Mouse (Mus musculus) forebrain, embryonic 14.5 days (tissue): ENCODE results near the gene Borcs8. TPM values are rescaled to one million over a fixed set of nuclear protein-coding genes. Genes with fewer than 3 reads are reported as not detected.

Source experiments
- ATAC-seq: fragments of 200-750 bp; cut with Nextera tagmentation; 2 replicates; pipeline ENCODE4 v1.8.0; 2017; ENCODE audit warnings: mild to moderate bottlenecking, moderate library complexity
- DNase-seq: peaks from one replicate; pipeline ENCODE4 v3.0.0-alpha.2; 2015; ENCODE audit warnings: low spot score
- H3K27ac ChIP-seq: fragments of 300-500 bp; sonication (generic); 2 replicates; pipeline ENCODE4 v1.5.1; 2014; ENCODE audit warnings: low read depth, mild to moderate bottlenecking, control low read depth, low read length, moderate library complexity
- H3K27me3 ChIP-seq: fragments of 300-500 bp; sonication (generic); replicated peaks from 2 replicates; pipeline ENCODE4 v1.6.1; 2014; ENCODE audit warnings: low read length, control low read depth, mixed read lengths; ENCODE audit not compliant: control insufficient read depth, insufficient read depth
- H3K36me3 ChIP-seq: fragments of 300-500 bp; sonication (generic); 2 replicates; pipeline ENCODE4 v1.6.1; 2014; ENCODE audit warnings: low read length, control low read depth; ENCODE audit not compliant: control insufficient read depth, insufficient read depth
- H3K4me1 ChIP-seq: fragments of 300-500 bp; sonication (generic); 2 replicates; pipeline ENCODE4 v1.6.1; 2014; ENCODE audit warnings: antibody characterized with exemption, low read length, control low read depth; ENCODE audit not compliant: control insufficient read depth, insufficient read depth
- H3K4me2 ChIP-seq: fragments of 300-500 bp; sonication (generic); 2 replicates; pipeline ENCODE4 v1.6.1; 2014; ENCODE audit warnings: mild to moderate bottlenecking, control low read depth, low read length
- H3K4me3 ChIP-seq: fragments of 300-500 bp; sonication (generic); 2 replicates; pipeline ENCODE4 v1.5.1; 2014; ENCODE audit warnings: low read depth, low read length, control low read depth
- H3K9ac ChIP-seq: fragments of 300-500 bp; sonication (generic); 2 replicates; pipeline ENCODE4 v1.6.1; 2014; ENCODE audit warnings: mild to moderate bottlenecking, low read length, control low read depth, moderate library complexity
- H3K9me3 ChIP-seq: fragments of 300-500 bp; sonication (generic); replicated peaks from 2 replicates; pipeline ENCODE4 v1.6.1; 2016; ENCODE audit warnings: low read length, control low read depth, mixed read lengths; ENCODE audit not compliant: control insufficient read depth
- WGBS: fragments of 180-500 bp; shearing (Covaris S2); extraction: QIAGEN DNeasy Blood & Tissue Kit; methylation state at CpG from one replicate; pipeline ENCODE4 v1.1.7; 2014; 5-methylcytosine and 5-hydroxymethylcytosine counted together
- microRNA-seq: library from miRNA; unstranded; fragments of <30 nt; microRNA quantifications from one replicate; pipeline ENCODE4, GENCODE M21; 2016
- polyA plus RNA-seq: library from polyadenylated mRNA; unstranded; fragments of >200 nt; fragmentation: Nextera tagmentation; extraction: Ambion mirVana; gene quantifications from 2 replicates; pipeline ENCODE4 v1.2.1, GENCODE M21; 2014

Gene Borcs8
- polyA plus RNA-seq, 1 experiment from 2014 or later = 76.7 TPM

GRCm38 (mm10) chr8:70181212-70181902 is 42.1 kb downstream of the Borcs8 start:
- H3K4me3 ChIP-seq = no peak overlapping the region
- peaks cover 40% of the 10 kb centered on the region for H3K36me3 ChIP-seq
- 91% methylated on average over 16 of the region's 16 CpGs for WGBS
- H3K27ac ChIP-seq = no peak overlapping the region
- H3K4me1 ChIP-seq = no peaks in the 10 kb centered on the region
- DNase-seq (no peak), ATAC-seq (no peak)
- no peaks in the 10 kb centered on the region for H3K27me3 ChIP-seq
- no peak overlapping the region; the same call in 1 of the 2 replicates for H3K9ac ChIP-seq
- no peak overlapping the region for H3K4me2 ChIP-seq
- no peaks in the 10 kb centered on the region for H3K9me3 ChIP-seq

- H3K9me3 ChIP-seq = no peaks in the 10 kb centered on the region
- H3K4me2 ChIP-seq = no peak overlapping the region
- DNase-seq (no peak), ATAC-seq (no peak)
- H3K27ac ChIP-seq = no peak overlapping the region
- 85% methylated on average over 2 of the region's 2 CpGs for WGBS
- no peak overlapping the region for H3K9ac ChIP-seq
- no peaks in the 10 kb centered on the region for H3K4me1 ChIP-seq
- H3K36me3 ChIP-seq = peaks cover 38% of the 10 kb centered on the region
- no peaks in the 10 kb centered on the region for H3K27me3 ChIP-seq
- no peak overlapping the region for H3K4me3 ChIP-seq
Measured at GRCm38 (mm10) chr8:70181903-70182252, 42.6 kb downstream of the Borcs8 start.

GRCm38 (mm10) chr8:70183194-70183593 is 43.9 kb downstream of the Borcs8 start:
- no peak for ATAC-seq
- WGBS = 91% methylated on average over 4 of the region's 4 CpGs
- Histone ChIP-seq H3K27me3 (no peaks in the 10 kb centered on the region), H3K9ac (no peak overlapping the region), H3K27ac (no peak overlapping the region), H3K4me2 (no peak overlapping the region), H3K4me1 (no peaks in the 10 kb centered on the region), H3K36me3 (peaks cover 27% of the 10 kb centered on the region), H3K4me3 (no peak overlapping the region), H3K9me3 (no peaks in the 10 kb centered on the region)
- DNase-seq = no peak

- Histone ChIP-seq H3K27me3 (no peaks in the 10 kb centered on the region), H3K36me3 (no peaks in the 10 kb centered on the region), H3K4me2 (no peak overlapping the region), H3K27ac (no peak overlapping the region), H3K4me1 (no peaks in the 10 kb centered on the region), H3K9ac (no peak overlapping the region), H3K4me3 (no peak overlapping the region), H3K9me3 (no peaks in the 10 kb centered on the region)
- no peak for DNase-seq
- ATAC-seq = no peak
- WGBS = 68% methylated on average over 7 of the region's 7 CpGs
Measured at GRCm38 (mm10) chr8:70188707-70189106, 49.4 kb downstream of the Borcs8 start.

- ATAC-seq (no peak), DNase-seq (no peak)
- Histone ChIP-seq H3K36me3 (no peaks in the 10 kb centered on the region), H3K4me2 (no peak overlapping the region), H3K9ac (no peak overlapping the region), H3K27ac (no peak overlapping the region), H3K27me3 (no peaks in the 10 kb centered on the region), H3K4me3 (no peak overlapping the region), H3K4me1 (no peaks in the 10 kb centered on the region), H3K9me3 (no peaks in the 10 kb centered on the region)
- WGBS = 75% methylated on average over 5 of the region's 5 CpGs
Measured at GRCm38 (mm10) chr8:70193238-70193637, 53.9 kb downstream of the Borcs8 start.

GRCm38 (mm10) chr8:70194191-70194590 is 54.9 kb downstream of the Borcs8 start:
- H3K27me3 ChIP-seq = no peaks in the 10 kb centered on the region
- no peak overlapping the region for H3K4me3 ChIP-seq
- H3K9ac ChIP-seq = no peak overlapping the region
- ATAC-seq (no peak), DNase-seq (no peak)
- no peak overlapping the region for H3K27ac ChIP-seq
- H3K4me1 ChIP-seq = no peaks in the 10 kb centered on the region
- WGBS = 91% methylated on average over 3 of the region's 3 CpGs
- no peak overlapping the region for H3K4me2 ChIP-seq
- H3K9me3 ChIP-seq = no peaks in the 10 kb centered on the region
- no peaks in the 10 kb centered on the region for H3K36me3 ChIP-seq

GRCm38 (mm10) chr8:70195762-70196161 is 56.5 kb downstream of the Borcs8 start:
- no peak overlapping the region for H3K27ac ChIP-seq
- no peak overlapping the region for H3K4me3 ChIP-seq
- WGBS = 73% methylated on average over 2 of the region's 2 CpGs
- H3K27me3 ChIP-seq = no peaks in the 10 kb centered on the region
- DNase-seq = no peak
- no peaks in the 10 kb centered on the region for H3K9me3 ChIP-seq
- H3K4me1 ChIP-seq = no peaks in the 10 kb centered on the region
- no peak overlapping the region for H3K4me2 ChIP-seq
- no peak overlapping the region for H3K9ac ChIP-seq
- no peak for ATAC-seq
- no peaks in the 10 kb centered on the region for H3K36me3 ChIP-seq

Small RNA genes lying within 50 kb of the gene (microRNA-seq; reads per million reads assigned to microRNA genes)
- 3.6 reads per million, percentile 20 among the genes with 10 or more reads in this experiment for gene Mir7066

Other genes starting within 250 kb of the Borcs8 start
- 2.5 and 3.1 TPM in 2 replicates for gene Tssk6, start 237.3 kb upstream of the Borcs8 start, polyA plus RNA-seq
- 180 and 216 TPM in 2 replicates for gene Ndufa13, start 236.9 kb upstream of the Borcs8 start, polyA plus RNA-seq
- gene Yjefn3, start 236.8 kb upstream of the Borcs8 start, polyA plus RNA-seq = 9.9 and 10.0 TPM in 2 replicates
- 28.8 and 30.5 TPM in 2 replicates for gene Gatad2a, start 143.1 kb upstream of the Borcs8 start, polyA plus RNA-seq
- gene Mau2, start 96.8 kb upstream of the Borcs8 start, polyA plus RNA-seq = 67.4 and 78.1 TPM in 2 replicates
- gene Sugp1, start 96.7 kb upstream of the Borcs8 start, polyA plus RNA-seq = 43.5 and 45.5 TPM in 2 replicates
- 0.11 and 0.73 TPM in 2 replicates for gene Tm6sf2, start 66.6 kb upstream of the Borcs8 start, polyA plus RNA-seq
- 0.19 and 0.28 TPM in 2 replicates for gene Hapln4, start 56.0 kb upstream of the Borcs8 start, polyA plus RNA-seq
- 75.4 and 94.1 TPM in 2 replicates for gene Ncan, start 18.6 kb upstream of the Borcs8 start, polyA plus RNA-seq
- 41.4 and 46.0 TPM in 2 replicates for gene Nr2c2ap, start 8.2 kb upstream of the Borcs8 start, polyA plus RNA-seq
- 8.7 and 9.2 TPM in 2 replicates for gene Rfxank, start 345 bp upstream of the Borcs8 start, polyA plus RNA-seq
- 0.30 and 0.77 TPM in 2 replicates for gene Mef2b, start 212 bp downstream of the Borcs8 start, polyA plus RNA-seq
- gene Tmem161a, start 32.9 kb downstream of the Borcs8 start, polyA plus RNA-seq = 36.7 and 40.8 TPM in 2 replicates
- 2.3 and 3.3 TPM in 2 replicates for gene Slc25a42, start 72.8 kb downstream of the Borcs8 start, polyA plus RNA-seq
- gene Sugp2, start 94.7 kb downstream of the Borcs8 start, polyA plus RNA-seq = 55.6 and 71.5 TPM in 2 replicates
- gene Armc6, start 95.0 kb downstream of the Borcs8 start, polyA plus RNA-seq = 79.2 and 96.7 TPM in 2 replicates
- gene Homer3, start 143.3 kb downstream of the Borcs8 start, polyA plus RNA-seq = 31.5 and 42.8 TPM in 2 replicates
- 51.5 and 52.3 TPM in 2 replicates for gene Ddx49, start 163.0 kb downstream of the Borcs8 start, polyA plus RNA-seq
- gene Cope, start 163.0 kb downstream of the Borcs8 start, polyA plus RNA-seq = 305 and 332 TPM in 2 replicates
- 20.8 and 27.6 TPM in 2 replicates for gene Cers1, start 176.3 kb downstream of the Borcs8 start, polyA plus RNA-seq
- 2.1 and 4.2 TPM in 2 replicates for gene Gdf1, start 190.3 kb downstream of the Borcs8 start, polyA plus RNA-seq
- gene Upf1, start 213.8 kb downstream of the Borcs8 start, polyA plus RNA-seq = 11.8 and 14.0 TPM in 2 replicates
- 0.48 TPM in 1 of 2 replicates, not detected in the other for gene Comp, start 234.1 kb downstream of the Borcs8 start, polyA plus RNA-seq